Mouse (Mus musculus) brain, adult 10 weeks (tissue): Measurements from ENCODE around the gene Dmwd. TPM values are rescaled to one million over a fixed set of nuclear protein-coding genes. Genes with fewer than 3 reads are reported as not detected.

Experiments used
- polyA plus RNA-seq: library from polyadenylated mRNA; stranded (reverse); fragments of 350-450 nt; fragmentation: Illumina TruSeq; extraction: RNeasy Lipid Tissue Mini Kit (QIAGEN cat#74804); gene quantifications from one replicate; pipeline ENCODE4 v1.2.3, GENCODE M21; 2015; ENCODE audit warnings: low read depth, low replicate concordance

Dmwd gene
- polyA plus RNA-seq, result 108 TPM

DNA sequence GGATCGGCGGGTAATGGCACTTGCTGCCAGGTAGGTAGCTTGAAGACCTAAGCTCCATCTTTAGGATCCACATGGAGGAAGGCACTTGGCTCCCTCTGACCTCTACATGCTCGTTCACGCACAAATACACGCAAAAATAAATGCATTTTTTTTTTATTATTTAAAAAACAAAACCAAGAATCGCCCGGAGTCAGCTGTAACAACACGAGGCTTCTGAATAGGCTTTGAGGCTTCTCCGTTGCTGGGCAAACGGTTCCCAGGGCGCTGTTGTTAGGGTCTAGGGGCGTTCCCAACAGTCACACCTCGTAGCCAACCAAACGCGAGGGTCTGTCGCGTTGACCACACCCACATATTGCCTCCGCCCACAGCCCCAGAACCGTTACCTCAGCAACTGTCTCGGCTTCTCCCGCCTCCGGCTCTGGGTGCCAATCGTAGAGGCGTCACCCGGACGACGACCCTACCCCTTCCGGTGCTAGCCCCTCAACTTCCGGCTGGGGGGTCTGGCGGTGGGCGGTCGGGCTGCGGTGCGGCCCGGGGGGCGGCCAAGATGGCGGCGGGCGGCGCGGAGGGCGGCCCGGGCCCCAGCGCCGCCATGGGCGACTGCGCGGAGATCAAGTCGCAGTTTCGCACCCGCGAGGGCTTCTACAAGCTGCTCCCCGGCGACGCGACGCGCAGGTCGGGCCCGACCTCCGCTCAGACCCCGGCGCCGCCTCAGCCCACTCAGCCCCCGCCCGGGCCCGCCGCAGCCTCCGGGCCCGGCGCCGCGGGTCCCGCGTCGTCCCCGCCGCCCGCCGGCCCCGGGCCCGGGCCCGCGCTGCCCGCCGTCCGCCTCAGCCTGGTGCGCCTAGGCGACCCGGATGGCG, at the start of gene Dmwd:
TSS of gene Dmwd (plus strand) at position 505 of the 863 bp plus-strand sequence.

DNA sequence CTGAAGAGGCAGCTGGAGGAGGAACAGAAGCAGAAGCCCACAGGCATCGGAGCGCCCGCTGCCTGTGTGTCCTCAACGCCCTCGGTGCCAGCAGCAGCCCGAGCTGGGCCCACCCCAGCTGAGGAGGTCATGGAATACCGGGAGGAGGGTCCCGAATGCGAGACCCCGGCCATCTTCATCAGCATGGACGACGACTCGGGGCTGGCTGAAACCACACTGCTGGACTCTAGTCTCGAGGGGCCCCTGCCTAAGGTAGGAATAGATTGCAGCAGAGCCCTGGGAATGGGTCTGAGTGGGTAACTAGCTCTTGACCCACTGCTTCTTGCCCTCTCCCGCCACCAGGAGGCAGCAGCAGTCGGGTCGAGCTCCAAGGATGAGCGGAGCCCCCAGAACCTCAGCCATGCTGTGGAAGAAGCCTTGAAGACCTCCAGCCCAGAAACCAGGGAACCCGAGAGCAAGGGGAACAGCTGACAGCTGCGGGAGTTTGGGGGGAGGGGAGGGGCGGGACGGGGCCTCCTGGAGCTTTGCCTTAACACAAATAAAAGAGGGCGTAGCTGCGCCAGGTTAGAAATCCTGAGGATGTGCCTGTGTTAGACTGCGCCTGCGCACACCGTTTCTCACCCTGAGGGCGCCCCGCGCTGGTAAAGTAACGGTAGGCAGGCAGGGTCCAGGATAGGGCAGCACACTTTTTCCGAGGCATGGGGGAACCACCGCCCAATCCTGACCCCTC, 21.8 kb upstream of the Dmwd start, which contains the start of gene Rsph6a:
TSS of gene Rsph6a (plus strand) at position 644 of the 730 bp plus-strand sequence.

DNA sequence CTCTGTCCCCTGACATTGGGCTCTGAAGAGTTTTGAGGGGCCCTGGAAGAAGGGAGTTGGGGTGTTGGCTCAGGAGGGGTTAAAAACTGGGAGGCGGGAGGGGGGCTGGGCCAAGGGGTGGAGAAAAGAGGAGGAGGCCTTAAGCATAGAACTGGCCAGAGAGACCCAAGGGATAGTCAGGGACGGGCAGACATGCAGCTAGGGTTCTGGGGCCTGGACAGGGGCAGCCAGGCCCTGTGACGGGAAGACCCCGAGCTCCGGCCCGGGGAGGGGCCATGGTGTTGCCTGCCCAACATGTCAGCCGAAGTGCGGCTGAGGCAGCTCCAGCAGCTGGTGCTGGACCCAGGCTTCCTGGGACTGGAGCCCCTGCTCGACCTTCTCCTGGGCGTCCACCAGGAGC, 7.7 kb downstream of the Dmwd start, which contains the start of gene Dmpk:
TSS of gene Dmpk (plus strand) at position 149 of the 400 bp plus-strand sequence.

DNA sequence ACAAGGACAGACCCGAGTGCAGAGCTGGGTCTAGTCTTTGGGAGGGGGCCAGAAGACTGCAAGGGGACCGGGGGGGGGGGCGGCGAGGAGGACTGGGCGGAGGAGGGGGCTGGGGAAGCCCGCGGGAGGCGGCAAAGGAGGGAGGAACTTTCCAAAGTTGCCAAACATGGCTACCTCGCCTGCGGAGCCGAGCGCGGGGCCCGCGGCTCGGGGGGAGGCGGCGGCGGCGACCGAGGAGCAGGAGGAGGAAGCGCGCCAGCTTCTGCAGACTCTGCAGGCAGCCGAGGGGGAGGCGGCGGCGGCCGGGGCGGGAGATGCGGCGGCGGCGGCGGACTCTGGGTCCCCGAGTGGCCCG, 18.4 kb downstream of the Dmwd start, which contains the start of gene Six5:
TSS of gene Six5 (plus strand) at position 124 of the 355 bp plus-strand sequence.

DNA sequence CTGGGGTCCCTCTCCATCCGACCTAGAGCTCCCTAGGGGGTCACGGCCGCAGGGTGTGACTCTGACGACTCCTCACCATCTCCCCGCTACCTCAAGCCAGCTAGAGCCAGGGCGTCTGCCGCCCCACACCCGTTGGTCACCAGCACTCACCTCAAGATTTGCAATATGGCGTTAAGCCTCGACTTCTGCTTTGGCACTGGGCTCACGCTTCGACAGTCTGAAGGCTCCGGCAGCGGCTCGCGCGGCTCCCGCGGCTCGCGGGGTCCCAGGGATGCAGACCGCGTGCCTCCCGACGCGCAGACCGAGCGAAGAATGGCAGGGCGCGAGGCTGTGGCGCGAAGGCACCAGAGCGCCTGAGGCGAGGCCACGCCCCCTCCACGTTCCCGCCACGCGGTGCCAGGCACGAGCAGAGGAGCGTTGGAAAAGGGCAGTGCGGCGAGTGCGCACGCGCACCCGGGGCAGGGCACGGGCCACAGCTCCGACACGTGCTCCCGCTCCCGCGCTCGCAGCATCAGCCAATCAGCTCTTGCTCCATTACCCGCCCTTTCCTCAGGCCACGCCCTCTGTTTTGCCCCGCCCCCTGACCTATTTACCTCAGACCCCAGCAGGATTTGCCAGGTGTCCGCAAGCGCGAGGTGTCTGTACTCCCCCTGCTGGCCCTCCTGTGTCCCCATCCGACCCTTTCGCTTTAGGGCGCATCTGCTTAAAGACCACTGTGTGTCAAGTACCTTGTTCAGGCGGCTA, 42.2 kb downstream of the Dmwd start, which contains the start of gene Gm4969:
TSS of gene Gm4969 (minus strand) at position 341 of the 744 bp plus-strand sequence.

DNA sequence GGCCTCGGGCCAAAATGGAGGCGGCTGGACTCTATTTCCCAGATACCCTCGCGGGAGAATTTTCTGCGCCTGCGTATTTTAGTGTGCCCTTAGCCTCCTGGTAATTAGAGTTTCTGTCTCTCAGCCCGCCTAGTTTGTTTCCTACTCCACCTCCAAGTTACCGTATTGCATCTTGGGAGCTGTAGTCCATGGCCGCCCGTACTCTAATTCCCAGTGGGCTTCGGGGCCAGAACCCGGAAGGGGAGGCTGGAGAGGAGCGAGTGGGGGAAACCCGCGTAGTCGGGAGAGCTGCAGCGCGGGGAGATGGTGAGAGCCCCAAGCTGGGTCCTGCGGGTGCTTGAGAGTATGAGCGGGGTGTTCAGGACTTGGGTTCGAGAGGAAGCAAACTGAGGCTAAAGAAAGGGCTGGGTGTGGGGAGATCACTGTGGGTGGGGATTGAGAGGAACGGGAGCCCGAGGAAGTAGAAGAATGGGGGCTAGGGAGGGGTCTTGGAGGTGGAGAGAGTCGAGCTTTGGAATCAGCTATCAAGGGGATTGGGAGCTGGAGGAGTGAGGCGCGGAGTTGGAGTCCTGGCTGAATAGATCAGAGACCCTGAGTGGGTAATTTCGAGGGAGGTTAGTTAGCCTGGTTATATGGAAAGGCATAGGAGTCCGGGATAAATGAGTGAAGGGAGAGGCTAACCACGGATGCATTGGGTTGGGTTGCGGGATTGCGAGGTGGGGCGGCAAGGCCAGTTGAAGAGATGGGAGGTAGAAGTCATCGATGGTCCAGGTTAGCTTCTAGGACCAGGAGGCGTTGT, 43.8 kb downstream of the Dmwd start, which contains the start of gene Fbxo46:
TSS of gene Fbxo46 (plus strand) at position 229 of the 799 bp plus-strand sequence.

Other genes starting within 250 kb of the Dmwd start
- 2.0 TPM for gene Mill2, start 236.3 kb upstream of the Dmwd start, polyA plus RNA-seq
- 23.2 TPM for gene Pglyrp1, start 204.9 kb upstream of the Dmwd start, polyA plus RNA-seq
- gene Ccdc61, start 165.8 kb upstream of the Dmwd start, polyA plus RNA-seq, result 11.0 TPM
- gene Nova2, start 150.3 kb upstream of the Dmwd start, polyA plus RNA-seq, result 20.2 TPM
- gene Nanos2, start 88.8 kb upstream of the Dmwd start, polyA plus RNA-seq, result 0.30 TPM
- gene Mypop, start 85.0 kb upstream of the Dmwd start, polyA plus RNA-seq, result 33.4 TPM
- 28.9 TPM for gene Irf2bp1, start 72.2 kb upstream of the Dmwd start, polyA plus RNA-seq
- not detected for gene Foxa3, start 52.7 kb upstream of the Dmwd start, polyA plus RNA-seq
- gene Sympk, start 51.9 kb upstream of the Dmwd start, polyA plus RNA-seq, result 81.7 TPM
- 0.18 TPM for gene Rsph6a, start 21.5 kb upstream of the Dmwd start, polyA plus RNA-seq
- 19.0 TPM for gene Dmpk, start 7.6 kb downstream of the Dmwd start, polyA plus RNA-seq
- 1.9 TPM for gene Six5, start 18.4 kb downstream of the Dmwd start, polyA plus RNA-seq
- 0.33 TPM for gene Gm4969, start 42.1 kb downstream of the Dmwd start, polyA plus RNA-seq
- gene Fbxo46, start 43.6 kb downstream of the Dmwd start, polyA plus RNA-seq, result 7.9 TPM
- 14.4 TPM for gene Qpctl, start 73.1 kb downstream of the Dmwd start, polyA plus RNA-seq
- 82.5 TPM for gene Snrpd2, start 73.5 kb downstream of the Dmwd start, polyA plus RNA-seq
- 1.8 TPM for gene Gipr, start 89.9 kb downstream of the Dmwd start, polyA plus RNA-seq
- gene Eml2, start 100.2 kb downstream of the Dmwd start, polyA plus RNA-seq, result 113 TPM
- 3.4 TPM for gene Gpr4, start 136.3 kb downstream of the Dmwd start, polyA plus RNA-seq
- 44.3 TPM for gene Opa3, start 152.1 kb downstream of the Dmwd start, polyA plus RNA-seq
- 14.7 TPM for gene Vasp, start 195.6 kb downstream of the Dmwd start, polyA plus RNA-seq
- gene Ppm1n, start 203.8 kb downstream of the Dmwd start, polyA plus RNA-seq, result not detected
- gene Rtn2, start 206.4 kb downstream of the Dmwd start, polyA plus RNA-seq, result 116 TPM
- 8.0 TPM for gene Fosb, start 233.8 kb downstream of the Dmwd start, polyA plus RNA-seq